Mouse (Mus musculus) heart, embryonic 14.5 days (tissue): ENCODE results near the gene Adcy9. TPM values are rescaled to one million over a fixed set of nuclear protein-coding genes. Genes with fewer than 3 reads are reported as not detected.

ENCODE experiments used
- ATAC-seq: fragments of 200-750 bp; cut with Nextera tagmentation; 2 replicates; pipeline ENCODE4 v1.8.0; 2017; ENCODE audit warnings: low read depth, moderate TSS enrichment; ENCODE audit not compliant: insufficient number of reproducible peaks, insufficient read depth, low FRiP score
- H3K27ac ChIP-seq, 2 experiments: fragments of 200-500 bp in 1 of 2; fragments of 300-500 bp in 1 of 2; sonication (generic) in 1 of 2; replicated peaks in 1 of 2; 2 replicates each; pipeline ENCODE4 v1.5.1; 2012 to 2014; ENCODE audit warnings: low read depth in 2 of 2, low read length in 2 of 2, control low read depth in 1 of 2, mild to moderate bottlenecking in 1 of 2, mixed read lengths in 1 of 2; ENCODE audit not compliant: control insufficient read depth in 1 of 2, insufficient read depth in 1 of 2
- H3K27me3 ChIP-seq: fragments of 300-500 bp; sonication (generic); 2 replicates; pipeline ENCODE4 v1.6.1; 2014; ENCODE audit warnings: mild to moderate bottlenecking, low read length, control low read depth; ENCODE audit not compliant: control insufficient read depth, insufficient read depth
- H3K36me3 ChIP-seq: fragments of 300-500 bp; sonication (generic); 2 replicates; pipeline ENCODE4 v1.6.1; 2014; ENCODE audit warnings: mild to moderate bottlenecking, control low read depth, low read length, mixed read lengths; ENCODE audit not compliant: control insufficient read depth, insufficient read depth
- H3K4me1 ChIP-seq, 2 experiments: fragments of 200-500 bp in 1 of 2; fragments of 300-500 bp in 1 of 2; sonication (generic) in 1 of 2; 2 replicates each; pipeline ENCODE4 v1.6.1; 2012 to 2014; ENCODE audit warnings: low read length in 2 of 2, control low read depth in 1 of 2, mixed read lengths in 1 of 2; ENCODE audit not compliant: control insufficient read depth in 2 of 2, insufficient read depth in 2 of 2
- H3K4me2 ChIP-seq: fragments of 300-500 bp; sonication (generic); 2 replicates; pipeline ENCODE4 v1.6.1; 2014; ENCODE audit warnings: mild to moderate bottlenecking, low read length
- H3K4me3 ChIP-seq, 2 experiments: fragments of 200-500 bp in 1 of 2; fragments of 300-500 bp in 1 of 2; sonication (generic) in 1 of 2; 2 replicates each; pipeline ENCODE4 v1.5.1; 2012 to 2014; ENCODE audit warnings: low read length in 2 of 2, mild to moderate bottlenecking in 2 of 2, control low read depth in 1 of 2, low read depth in 1 of 2, moderate library complexity in 1 of 2; ENCODE audit not compliant: control insufficient read depth in 1 of 2, insufficient read depth in 1 of 2
- H3K9ac ChIP-seq: fragments of 300-500 bp; sonication (generic); 2 replicates; pipeline ENCODE4 v1.6.1; 2014; ENCODE audit warnings: mild to moderate bottlenecking, low read length
- H3K9me3 ChIP-seq: fragments of 300-500 bp; sonication (generic); 2 replicates; pipeline ENCODE4 v1.6.1; 2016; ENCODE audit warnings: low read length, control low read depth; ENCODE audit not compliant: control insufficient read depth
- WGBS: fragments of 180-500 bp; shearing (Covaris S2); extraction: QIAGEN DNeasy Blood & Tissue Kit; methylation state at CpG from one replicate; pipeline ENCODE4 v1.1.7; 2014; 5-methylcytosine and 5-hydroxymethylcytosine counted together
- polyA plus RNA-seq: library from polyadenylated mRNA; unstranded; fragments of >200 nt; fragmentation: Nextera tagmentation; extraction: Ambion mirVana; gene quantifications from 2 replicates; pipeline ENCODE4 v1.2.1, GENCODE M21; 2014

Adcy9 gene
- polyA plus RNA-seq, 1 experiment from 2014 or later, result 1.8 TPM

DNA sequence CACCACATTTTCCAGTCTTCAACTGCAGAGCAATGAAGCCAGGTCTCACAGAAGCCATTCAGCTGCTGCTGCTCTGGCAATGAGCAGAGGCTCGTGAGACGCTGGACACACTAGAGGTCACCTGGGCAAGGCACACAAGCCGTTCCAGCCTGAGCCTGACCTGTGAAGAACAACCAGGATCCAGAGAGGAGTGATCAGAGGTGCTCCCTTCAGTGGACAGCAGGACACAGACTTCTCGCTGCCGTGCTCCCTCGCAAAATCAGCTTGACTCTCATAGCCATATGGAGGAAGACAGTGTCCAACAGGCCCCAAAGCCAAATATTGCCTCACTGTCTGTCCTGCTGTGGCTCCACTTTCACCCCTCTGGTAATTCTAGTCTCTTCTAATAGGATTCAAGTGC, 29.1 kb upstream of the Adcy9 start:
- no peak for ATAC-seq
- Histone ChIP-seq H3K27ac (no peak overlapping the region), H3K9me3 (no peaks in the 10 kb centered on the region), H3K27me3 (no peaks in the 10 kb centered on the region), H3K4me3 (no peak overlapping the region), H3K36me3 (no peaks in the 10 kb centered on the region), H3K4me1 (no peaks in the 10 kb centered on the region), H3K4me2 (no peak overlapping the region), H3K9ac (no peak overlapping the region)
- 81% methylated on average over 6 of the region's 6 CpGs for WGBS

DNA sequence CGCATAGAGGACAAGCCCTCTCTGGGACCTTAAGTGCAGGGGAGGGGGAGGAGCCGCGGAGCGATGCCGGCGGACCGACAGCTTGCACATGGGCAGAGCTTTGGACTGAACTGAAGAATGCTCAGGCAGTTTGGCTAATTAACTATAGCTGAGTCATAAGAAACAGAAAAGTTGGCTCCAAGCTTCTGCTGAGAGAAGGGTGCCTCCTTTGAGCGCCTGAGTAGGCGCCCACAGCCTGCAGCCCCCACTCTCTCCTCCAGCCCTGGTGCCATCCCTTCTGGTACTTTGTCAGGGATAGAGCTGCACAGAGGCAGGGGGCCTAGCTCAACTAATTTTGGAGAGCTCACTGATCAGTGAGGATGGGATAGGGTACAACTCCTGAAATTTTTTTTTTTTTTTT, 27.9 kb upstream of the Adcy9 start:
- H3K4me3 ChIP-seq, result no peak overlapping the region
- WGBS, result 38% methylated on average over 9 of the region's 9 CpGs
- ATAC-seq, result no peak

DNA sequence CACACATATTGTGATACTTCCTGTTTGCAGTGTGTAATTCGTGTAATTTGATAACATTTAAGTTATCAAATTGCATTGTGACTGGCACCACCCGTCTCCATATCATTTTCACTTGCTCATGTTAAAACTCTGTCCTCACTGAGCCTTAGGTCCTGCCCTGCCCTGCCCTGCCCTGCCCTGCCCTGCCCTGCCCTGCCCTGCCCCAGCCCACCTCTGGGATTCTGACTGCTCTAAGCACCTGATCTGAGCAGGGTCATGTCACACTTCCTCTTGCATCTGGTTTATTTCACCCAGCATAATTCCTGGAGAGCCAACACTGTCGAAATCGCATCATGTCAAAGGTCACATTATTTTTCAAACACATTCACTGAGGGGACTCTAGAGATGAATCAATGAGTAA, 26.1 kb upstream of the Adcy9 start:
- ATAC-seq, result no peak
- Histone ChIP-seq H3K36me3 (no peaks in the 10 kb centered on the region), H3K27me3 (no peaks in the 10 kb centered on the region), H3K9me3 (no peaks in the 10 kb centered on the region), H3K4me2 (no peak overlapping the region), H3K4me3 (no peak overlapping the region), H3K27ac (no peak overlapping the region), H3K9ac (no peak overlapping the region), H3K4me1 (no peaks in the 10 kb centered on the region)
- whole genome bisulfite sequencing, result 59% methylated on average over 4 of the region's 4 CpGs

More for the DNA sequence above, 27.9 kb upstream of the Adcy9 start:
- Histone ChIP-seq H3K4me1 (no peaks in the 10 kb centered on the region), H3K4me2 (no peak overlapping the region), H3K36me3 (no peaks in the 10 kb centered on the region), H3K9me3 (no peaks in the 10 kb centered on the region), H3K27ac (no peak overlapping the region), H3K27me3 (no peaks in the 10 kb centered on the region), H3K9ac (no peak overlapping the region)

DNA sequence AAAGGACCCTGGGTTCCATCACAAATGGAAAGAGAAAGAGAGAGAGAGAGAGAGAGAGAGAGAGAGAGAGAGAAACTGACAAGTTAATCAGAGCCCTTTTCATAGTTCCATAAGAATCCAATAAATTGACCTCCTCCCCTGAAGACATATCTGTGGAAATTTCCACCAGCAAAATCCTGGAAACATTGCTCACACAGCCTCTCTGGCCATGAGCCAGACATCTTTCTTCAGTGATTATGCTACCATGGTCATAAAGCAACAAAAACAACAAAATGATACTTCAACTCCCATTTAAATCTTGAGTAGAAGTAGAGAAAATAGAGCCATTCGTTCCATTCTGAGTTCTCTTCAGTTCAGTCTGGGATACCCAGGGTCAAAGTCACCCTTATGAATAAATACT, 24.1 kb upstream of the Adcy9 start:
- Histone ChIP-seq H3K9me3 (no peaks in the 10 kb centered on the region), H3K27me3 (no peaks in the 10 kb centered on the region), H3K4me3 (no peak overlapping the region), H3K4me2 (no peak overlapping the region), H3K9ac (no peak overlapping the region), H3K27ac (no peak overlapping the region), H3K36me3 (no peaks in the 10 kb centered on the region), H3K4me1 (no peaks in the 10 kb centered on the region)
- no peak for ATAC-seq
- 82% methylated on average over 1 of the region's 1 CpGs for WGBS

DNA sequence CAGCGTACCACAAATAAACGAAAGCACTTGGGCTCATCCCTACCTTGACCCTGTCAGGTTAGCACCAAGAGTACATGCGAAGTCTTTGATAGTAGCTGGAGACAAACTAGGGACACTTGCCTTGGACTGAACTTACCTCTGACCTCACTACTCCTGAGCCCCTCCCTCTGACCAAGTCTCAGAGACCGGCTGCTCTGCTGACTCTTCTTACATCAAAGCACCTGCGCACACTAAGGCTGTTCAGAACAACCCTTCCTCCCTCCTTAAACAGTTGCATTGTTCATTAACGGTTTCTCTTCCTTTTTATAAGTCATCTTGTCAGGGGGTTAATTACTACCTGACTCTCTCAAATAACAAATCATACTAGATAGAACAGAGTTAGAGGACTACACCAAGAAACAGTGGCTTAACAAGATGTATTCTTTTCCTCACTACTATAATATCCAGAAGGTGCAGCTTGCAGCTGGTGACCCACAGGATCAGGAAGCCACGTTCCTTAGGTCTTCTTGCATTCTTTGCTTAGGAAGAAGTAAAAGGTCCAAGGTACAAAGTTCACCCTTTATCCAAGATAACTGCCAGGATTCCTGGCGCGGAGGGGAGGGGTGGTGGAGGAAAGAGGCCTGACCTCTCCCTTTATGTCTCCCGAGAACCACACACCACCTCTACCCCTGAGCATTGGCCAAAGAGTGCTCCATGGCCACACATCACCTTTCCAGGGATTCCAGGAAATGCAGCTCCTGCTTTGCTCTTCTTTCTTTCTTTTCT, 19.2 kb upstream of the Adcy9 start:
- H3K4me2 ChIP-seq, result no peak overlapping the region
- no peak overlapping the region for H3K4me3 ChIP-seq
- H3K36me3 ChIP-seq, result no peaks in the 10 kb centered on the region
- no peak overlapping the region for H3K9ac ChIP-seq
- 64% methylated on average over 10 of the region's 10 CpGs for whole genome bisulfite sequencing
- no peak overlapping the region for H3K27ac ChIP-seq
- ATAC-seq, result no peak
- H3K4me1 ChIP-seq, result 0 out of 4 replicates have a peak, but pooled peaks cover 0 to 5% of the 10 kb centered on the region in 2 experiments
- no peaks in the 10 kb centered on the region for H3K9me3 ChIP-seq
- H3K27me3 ChIP-seq, result no peaks in the 10 kb centered on the region

DNA sequence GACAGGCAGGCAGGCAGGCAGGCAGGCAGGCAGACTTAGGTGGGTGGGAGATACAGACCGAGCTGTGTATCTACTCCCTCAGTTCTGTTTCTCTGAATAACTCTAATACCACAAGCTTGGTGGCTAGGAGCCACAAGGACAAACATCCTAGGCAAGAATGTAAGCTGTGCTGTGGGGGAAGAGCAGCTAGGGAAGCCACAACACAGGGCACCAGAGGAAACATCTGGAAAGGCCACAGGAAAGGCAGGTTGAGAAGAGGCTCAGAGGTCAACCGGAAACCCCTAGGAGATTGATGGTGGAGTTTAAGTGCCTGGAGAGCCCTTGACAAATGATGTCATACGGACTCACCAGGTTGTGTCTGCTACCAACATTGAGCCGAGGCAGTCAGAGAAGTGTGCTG, 16.4 kb upstream of the Adcy9 start:
- no peaks in the 10 kb centered on the region for H3K9me3 ChIP-seq
- H3K27ac ChIP-seq, result no peak overlapping the region
- H3K4me3 ChIP-seq, result no peak overlapping the region
- 0 out of 4 replicates have a peak, but pooled peaks cover 0 to 5% of the 10 kb centered on the region in 2 experiments for H3K4me1 ChIP-seq
- no peaks in the 10 kb centered on the region for H3K27me3 ChIP-seq
- no peak for ATAC-seq
- H3K36me3 ChIP-seq, result no peaks in the 10 kb centered on the region
- 44% methylated on average over 4 of the region's 4 CpGs for WGBS
- no peak overlapping the region for H3K4me2 ChIP-seq
- H3K9ac ChIP-seq, result no peak overlapping the region

DNA sequence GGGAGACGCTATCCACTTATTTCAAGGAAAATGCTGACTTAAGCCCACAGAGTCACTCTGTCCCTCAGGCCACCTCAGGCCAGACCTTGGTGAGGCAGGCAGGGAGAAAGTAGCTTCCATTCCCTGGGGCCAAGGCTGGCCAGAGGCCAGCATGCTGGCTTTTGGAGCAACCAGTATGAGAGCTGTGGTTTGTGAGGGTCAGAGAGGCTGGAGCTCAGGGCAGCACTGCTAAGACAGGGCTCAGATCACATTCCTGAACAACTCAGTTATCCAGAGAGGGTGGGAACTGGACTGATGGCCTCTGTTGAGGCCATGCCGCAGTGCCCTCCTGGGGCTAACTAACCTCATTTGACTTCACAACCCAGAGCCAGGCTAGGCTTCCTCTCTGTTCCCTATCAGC, 15.1 kb upstream of the Adcy9 start:
- no peak overlapping the region for H3K27ac ChIP-seq
- H3K9ac ChIP-seq, result no peak overlapping the region
- H3K4me1 ChIP-seq, result 0 out of 4 replicates have a peak, but pooled peaks cover 0 to 5% of the 10 kb centered on the region in 2 experiments
- H3K4me2 ChIP-seq, result no peak overlapping the region
- 76% methylated on average over 2 of the region's 2 CpGs for WGBS
- H3K27me3 ChIP-seq, result no peaks in the 10 kb centered on the region
- H3K36me3 ChIP-seq, result no peaks in the 10 kb centered on the region
- ATAC-seq, result no peak
- no peaks in the 10 kb centered on the region for H3K9me3 ChIP-seq
- H3K4me3 ChIP-seq, result no peak overlapping the region

DNA sequence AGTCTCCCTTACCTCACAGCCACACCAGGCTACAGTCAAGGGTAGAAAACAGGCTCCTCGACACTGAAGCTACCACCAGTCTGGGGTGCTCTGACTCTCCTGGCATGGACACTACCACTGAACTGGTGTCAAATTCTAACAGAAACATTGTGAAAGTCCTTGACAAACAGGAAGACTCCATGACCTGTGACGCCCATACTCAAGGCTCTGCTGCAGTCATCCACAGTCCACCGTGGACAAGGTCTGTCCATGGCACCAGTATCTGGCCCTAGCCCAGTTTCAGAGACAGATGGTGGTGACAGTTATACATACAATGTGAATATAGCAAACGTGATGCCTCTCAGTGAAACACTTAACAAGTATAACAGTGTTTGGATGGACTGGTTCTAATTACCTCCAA, 11.5 kb upstream of the Adcy9 start:
- no peak for ATAC-seq
- Histone ChIP-seq H3K27me3 (no peaks in the 10 kb centered on the region), H3K36me3 (no peaks in the 10 kb centered on the region), H3K9ac (no peak overlapping the region), H3K4me2 (no peak overlapping the region), H3K27ac (no peak overlapping the region), H3K9me3 (no peaks in the 10 kb centered on the region), H3K4me1 (0 out of 4 replicates have a peak, but pooled peaks cover 0 to 4% of the 10 kb centered on the region in 2 experiments), H3K4me3 (no peak overlapping the region)
- 63% methylated on average over 4 of the region's 4 CpGs for WGBS
